ENCODE assay signal across 26 mouse cellular contexts in the genomic region with DNA sequence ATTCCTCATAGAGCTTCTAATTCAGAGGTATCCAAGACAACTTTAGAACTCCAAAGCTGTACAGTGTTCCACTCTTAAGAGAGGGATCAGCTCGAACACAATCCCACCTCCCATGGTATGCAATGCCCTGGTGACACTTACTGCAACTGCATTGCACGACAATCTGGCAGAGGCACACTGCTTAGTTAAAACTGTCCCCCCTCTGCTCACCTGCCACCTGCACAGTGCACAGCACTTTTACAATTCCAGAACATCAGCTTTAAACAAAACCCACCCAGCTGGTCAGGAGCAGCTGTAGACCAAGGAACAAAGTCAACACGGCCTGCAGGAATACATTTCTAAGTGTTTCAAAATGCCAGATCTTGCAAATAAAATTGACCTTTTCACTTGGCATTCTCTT. TPM values are rescaled to one million over a fixed set of nuclear protein-coding genes. Genes with fewer than 3 reads are reported as not detected.
A peak's percentile ranks its signal among the peaks of the same experiment; 100 is the strongest.
DNase-seq lines count a peak whose midpoint lies in the region; ATAC-seq lines count a peak whose summit lies in the region.
"Had no signal": no experiment of that assay in that cellular context is flagged by ENCODE, and none has a peak within 500 bp of the region (broad histone marks: within the 10 kb centered on the region; RNA-seq: fewer than 3 reads in every experiment).

No protein-coding gene starts in this region.

- no peak overlapping the region for H3K4me2 ChIP-seq in heart, embryonic 16.5 days (ENCODE audit: low read depth, low read length)
- no peak overlapping the region for H3K4me2 ChIP-seq in lung, embryonic 16.5 days (ENCODE audit: low read depth, low read length)
- H3K4me2 ChIP-seq: embryonic facial prominence, embryonic 13.5 days; forebrain, embryonic 12.5 days; heart, embryonic 11.5 days; heart, embryonic 15.5 days; hindbrain, embryonic 12.5 days had no signal

- WGBS in heart, embryonic 16.5 days, result 67% methylated on average over 3 of the region's 3 CpGs
- 47% methylated on average over 3 of the region's 3 CpGs for WGBS in lung, embryonic 16.5 days

- H3K9me3 ChIP-seq in heart, embryonic 16.5 days (replicated peaks; ENCODE audit: control insufficient read depth, low read length), result no peaks in the 10 kb centered on the region
- no peaks in the 10 kb centered on the region for H3K9me3 ChIP-seq in lung, embryonic 16.5 days (ENCODE audit: control insufficient read depth, low read length)
- H3K9me3 ChIP-seq: embryonic facial prominence, embryonic 13.5 days; forebrain, embryonic 12.5 days; heart, embryonic 15.5 days; hindbrain, embryonic 12.5 days had no signal

- no peak overlapping the region for H3K4me3 ChIP-seq in heart, embryonic 16.5 days (ENCODE audit: low read length)
- H3K4me3 ChIP-seq in lung, embryonic 16.5 days (ENCODE audit: low read length), result no peak overlapping the region
- H3K4me3 ChIP-seq: embryonic facial prominence, embryonic 13.5 days; forebrain, embryonic 12.5 days; heart, embryonic 15.5 days; hindbrain, embryonic 12.5 days had no signal

- ATAC-seq in heart, embryonic 16.5 days (replicated peaks; ENCODE audit: extremely low read depth, insufficient read depth, low FRiP score), result no peak
- peak; percentile 61; the same call in 1 of the 2 replicates for ATAC-seq in lung, embryonic 16.5 days (ENCODE audit: low read depth)
- ATAC-seq: activated CD4-positive, CD25-positive, alpha-beta regulatory T cell, adult 4 months; forebrain, embryonic 16.5 days had no signal

- H3K36me3 ChIP-seq in heart, embryonic 16.5 days (ENCODE audit: control insufficient read depth, insufficient read depth), result no peaks in the 10 kb centered on the region
- H3K36me3 ChIP-seq in lung, embryonic 16.5 days (ENCODE audit: control insufficient read depth, insufficient read depth, low read length), result no peaks in the 10 kb centered on the region
- H3K36me3 ChIP-seq: embryonic facial prominence, embryonic 13.5 days; forebrain, embryonic 12.5 days; heart, embryonic 15.5 days; hindbrain, embryonic 12.5 days had no signal

- H3K27ac ChIP-seq in heart, embryonic 16.5 days (ENCODE audit: low read length), result peak overlapping the region; percentile 18; the same call in 1 of the 2 replicates
- H3K27ac ChIP-seq in lung, embryonic 16.5 days (ENCODE audit: low read length), result no peak overlapping the region
- H3K27ac ChIP-seq: embryonic facial prominence, embryonic 13.5 days; forebrain, embryonic 12.5 days; heart, embryonic 15.5 days; hindbrain, embryonic 12.5 days had no signal

- no peaks in the 10 kb centered on the region for H3K27me3 ChIP-seq in heart, embryonic 16.5 days (ENCODE audit: control insufficient read depth, insufficient read depth, low read length)
- no peaks in the 10 kb centered on the region for H3K27me3 ChIP-seq in lung, embryonic 16.5 days (ENCODE audit: control insufficient read depth, insufficient read depth, low read depth, low read length)
- H3K27me3 ChIP-seq: embryonic facial prominence, embryonic 13.5 days; forebrain, embryonic 12.5 days; heart, embryonic 15.5 days; hindbrain, embryonic 12.5 days had no signal

- no peak for DNase-seq in heart, adult 8-10 months (ENCODE audit: low spot score)
- no peak for DNase-seq in lung, postnatal 4 days
- peak; percentile 67 for DNase-seq in A20 (ENCODE audit: low read depth, low spot score)
- DNase-seq in thymus, postnatal 36 days, result peak; percentile 53 to 69
- no peak for DNase-seq in right cerebral cortex, postnatal 14 days
- DNase-seq: adrenal gland, postnatal 14 days; cerebellum, adult 11-12 months; cerebellum, adult 9-10 months; cerebellum, postnatal 36 days; gastrocnemius, postnatal 10 days; heart, adult 18-20 months; heart, postnatal 4 days had no signal

- no peak overlapping the region for H3K9ac ChIP-seq in heart, embryonic 16.5 days (ENCODE audit: low read length)
- no peak overlapping the region for H3K9ac ChIP-seq in lung, embryonic 16.5 days (ENCODE audit: low read length)
- H3K9ac ChIP-seq: embryonic facial prominence, embryonic 13.5 days; forebrain, embryonic 12.5 days; heart, embryonic 15.5 days; hindbrain, embryonic 12.5 days had no signal

- peaks cover 2% of the 10 kb centered on the region; the same call in 1 of the 2 replicates for H3K4me1 ChIP-seq in heart, embryonic 16.5 days (ENCODE audit: control insufficient read depth, insufficient read depth, low read length)
- H3K4me1 ChIP-seq in lung, embryonic 16.5 days (replicated peaks; ENCODE audit: control insufficient read depth, insufficient read depth, low read length), result peaks cover 3% of the 10 kb centered on the region; the same call in 1 of the 2 replicates
- H3K4me1 ChIP-seq: heart, embryonic 15.5 days had no signal

RNA-seq across cellular contexts. Expression of gene Rag2, which starts 3.6 kb away (rescaled TPM):
- polyA plus RNA-seq in heart, embryonic 16.5 days (2015; fragmentation: Nextera tagmentation; extraction: Ambion mirVana), result 3.8 and 13.2 TPM in 2 replicates
- not detected for total RNA-seq in heart, adult 8-10 months (2022)
- polyA plus RNA-seq in lung, embryonic 16.5 days (2015; fragmentation: Nextera tagmentation; extraction: Ambion mirVana), result 0.90 and 1.8 TPM in 2 replicates
- total RNA-seq: adrenal gland, adult 18-20 months; gastrocnemius, postnatal 4 days; heart, adult 18-20 months; heart, postnatal 4 days; MEL had no signal
- polyA plus RNA-seq: activated CD4-positive, CD25-positive, alpha-beta regulatory T cell, adult 4 months; C2C12; embryonic facial prominence, embryonic 13.5 days; forebrain, embryonic 12.5 days; forebrain, embryonic 16.5 days; frontal cortex, adult 2 months; heart, embryonic 11.5 days had no signal

RNA-seq across cellular contexts. Expression of gene Rag1, which starts 28.4 kb away (rescaled TPM):
- 6.4 and 15.8 TPM in 2 replicates for polyA plus RNA-seq in heart, embryonic 16.5 days (2015; fragmentation: Nextera tagmentation; extraction: Ambion mirVana)
- total RNA-seq in heart, adult 8-10 months (2022), result under 1 TPM in 2 of 4 experiments, not detected in 2; 0.03 to 0.06 TPM
- polyA plus RNA-seq in lung, embryonic 16.5 days (2015; fragmentation: Nextera tagmentation; extraction: Ambion mirVana), result 1.3 and 3.0 TPM in 2 replicates
- total RNA-seq: adrenal gland, adult 18-20 months; heart, adult 18-20 months had no signal
- polyA plus RNA-seq: activated CD4-positive, CD25-positive, alpha-beta regulatory T cell, adult 4 months; C2C12; heart, embryonic 11.5 days had no signal

RNA-seq across cellular contexts. Expression of gene B230118H07Rik, which starts 28.4 kb away (rescaled TPM):
- 60.3 and 63.3 TPM in 2 replicates for polyA plus RNA-seq in heart, embryonic 16.5 days (2015; fragmentation: Nextera tagmentation; extraction: Ambion mirVana)
- 100 to 1,000 TPM in 1 of 4 experiments, 10 to 100 TPM in 3; 87.7 to 103 (median 92.8) TPM for total RNA-seq in heart, adult 8-10 months (2022)
- 58.4 and 58.6 TPM in 2 replicates for polyA plus RNA-seq in lung, embryonic 16.5 days (2015; fragmentation: Nextera tagmentation; extraction: Ambion mirVana)

RNA-seq across cellular contexts. Expression of gene Traf6, which starts 57.3 kb away (rescaled TPM):
- polyA plus RNA-seq in heart, embryonic 16.5 days (2015; fragmentation: Nextera tagmentation; extraction: Ambion mirVana), result 5.8 and 6.2 TPM in 2 replicates
- 10 to 100 TPM in 1 of 4 experiments, 1 to 10 TPM in 3; 8.7 to 10.3 (median 9.0) TPM for total RNA-seq in heart, adult 8-10 months (2022)
- 9.5 and 10.5 TPM in 2 replicates for polyA plus RNA-seq in lung, embryonic 16.5 days (2015; fragmentation: Nextera tagmentation; extraction: Ambion mirVana)

Comparison
In these comparisons a context has a peak if more than half of its experiments do, and no peak if none do; other contexts are left out.
1. DNase-seq: peak in A20 (single experiment) and thymus, postnatal 36 days (2 of 2); none in heart, adult 8-10 months (single experiment), lung, postnatal 4 days (0 of 2) and right cerebral cortex, postnatal 14 days (single experiment).